Mouse (Mus musculus) spleen, adult 2 months (tissue): Measurements from ENCODE around the gene Tmem106c.

Source experiments
- CTCF ChIP-seq: fragments of 200-500 bp; IDR thresholded peaks from 2 replicates; pipeline ENCODE4 v1.5.1; 2011; ENCODE audit warnings: mild to moderate bottlenecking, inconsistent platforms; ENCODE audit not compliant: insufficient read depth, insufficient read length, insufficient replicate concordance; ENCODE audit errors: extremely low read depth
- POLR2A ChIP-seq: fragments of 200-500 bp; IDR thresholded peaks from 2 replicates; pipeline ENCODE4 v1.6.1; 2011; ENCODE audit warnings: low read depth, low read length, inconsistent platforms

DNA sequence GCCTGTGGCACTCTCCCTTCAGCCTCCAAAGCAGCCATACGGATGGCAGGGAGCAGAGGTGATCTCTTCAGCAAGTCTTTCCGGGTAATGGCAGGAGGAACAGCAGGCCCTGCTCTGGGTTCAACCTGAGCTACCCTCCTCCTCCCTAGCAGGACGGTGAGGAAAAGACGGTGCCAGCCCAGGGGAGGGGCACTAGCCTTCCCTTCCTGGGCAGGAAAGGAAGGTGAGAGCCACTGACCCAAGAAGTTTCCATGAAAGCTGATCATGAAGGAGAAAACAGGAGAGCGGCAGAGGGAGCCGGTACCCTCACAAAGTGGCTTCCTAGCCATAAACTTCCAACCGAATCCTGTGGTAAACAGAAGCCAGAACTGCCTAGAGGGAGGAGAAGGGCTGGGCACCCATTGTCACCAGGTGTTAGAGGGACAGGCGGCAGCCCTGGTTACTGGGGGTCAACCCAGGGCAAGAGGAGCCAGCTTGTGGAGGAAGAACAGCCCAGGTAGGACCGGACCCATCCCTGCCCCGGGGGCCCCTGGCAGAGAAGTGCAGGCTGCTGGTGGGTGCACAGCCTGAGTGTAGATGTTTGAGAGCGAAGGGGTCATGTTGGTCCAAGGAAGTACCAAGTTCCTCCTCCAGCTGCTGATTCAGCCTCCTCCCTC is 19.0 kb upstream of the Tmem106c start:
- no peak for TF ChIP-seq POLR2A
- TF ChIP-seq CTCF = no peak
